Mouse (Mus musculus): ENCODE results near the gene Myo1g.
"Not testable (repeated sequence)": the region's sequence is repeated elsewhere in the genome, so short reads cannot be mapped to it uniquely, and the experiment has no call there.

The Myo1g gene

DNA sequence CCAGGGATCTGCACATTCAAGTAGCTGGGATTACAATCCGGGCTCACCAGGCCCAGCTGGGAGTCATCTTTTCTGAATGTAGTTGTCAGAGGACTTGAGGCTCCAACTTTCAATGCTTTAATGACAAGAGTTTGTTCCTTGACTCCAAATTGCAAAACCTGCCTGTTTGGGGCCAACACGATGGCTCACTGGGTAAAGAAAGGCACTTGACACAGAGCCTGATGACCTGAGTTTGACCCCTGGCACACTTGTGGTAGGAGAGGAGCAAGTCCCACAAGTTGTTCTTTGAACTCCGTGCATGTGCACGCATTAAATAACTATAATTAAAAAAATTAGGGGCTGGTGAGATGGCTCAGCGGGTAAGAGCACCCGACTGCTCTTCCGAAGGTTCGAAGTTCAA is 9.2 kb upstream of the Myo1g start:
- no peak for DNase-seq (ENCODE audit: low read depth, low spot score)

DNA sequence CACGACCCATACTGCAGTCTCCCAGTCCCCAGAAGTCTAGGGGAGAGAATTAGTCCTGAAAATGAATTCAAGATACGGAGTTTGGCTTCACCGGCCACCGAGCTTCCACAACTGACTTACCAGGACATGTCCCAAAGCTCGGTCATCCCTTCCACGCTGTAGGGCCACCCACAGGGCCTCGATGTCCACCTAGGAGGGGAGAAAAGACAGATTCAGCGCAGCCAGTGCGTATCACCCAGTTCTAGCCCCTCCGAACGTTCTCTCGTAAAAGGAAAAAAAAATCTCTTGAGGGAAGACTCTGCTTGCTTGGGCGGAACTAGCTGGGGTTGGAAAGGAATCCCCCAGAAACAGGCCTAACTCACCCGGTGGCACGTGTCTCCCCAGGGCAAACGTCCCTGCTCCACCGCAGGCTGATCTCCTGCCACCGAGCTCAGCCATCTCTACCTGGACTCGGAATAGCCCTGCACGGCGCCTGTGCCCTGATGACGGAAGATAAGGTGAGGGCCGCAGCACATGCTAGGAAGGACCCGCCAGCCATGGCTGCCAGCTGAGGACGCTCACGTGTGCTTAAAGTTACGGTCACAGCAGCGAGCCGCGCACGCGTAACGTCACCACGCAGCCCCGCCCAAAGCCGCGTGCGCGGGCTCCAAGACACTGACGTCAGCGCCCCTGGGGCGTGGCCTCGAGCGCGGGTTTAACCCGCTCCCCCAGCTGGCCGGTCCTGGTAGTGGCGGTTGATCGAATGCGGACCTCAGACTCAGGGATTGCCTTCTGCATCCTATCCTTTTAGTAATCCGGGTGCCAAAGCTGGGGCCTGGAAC is 7.6 kb upstream of the Myo1g start:
- DNase-seq (ENCODE audit: low read depth, low spot score), result peak; percentile 99

DNA sequence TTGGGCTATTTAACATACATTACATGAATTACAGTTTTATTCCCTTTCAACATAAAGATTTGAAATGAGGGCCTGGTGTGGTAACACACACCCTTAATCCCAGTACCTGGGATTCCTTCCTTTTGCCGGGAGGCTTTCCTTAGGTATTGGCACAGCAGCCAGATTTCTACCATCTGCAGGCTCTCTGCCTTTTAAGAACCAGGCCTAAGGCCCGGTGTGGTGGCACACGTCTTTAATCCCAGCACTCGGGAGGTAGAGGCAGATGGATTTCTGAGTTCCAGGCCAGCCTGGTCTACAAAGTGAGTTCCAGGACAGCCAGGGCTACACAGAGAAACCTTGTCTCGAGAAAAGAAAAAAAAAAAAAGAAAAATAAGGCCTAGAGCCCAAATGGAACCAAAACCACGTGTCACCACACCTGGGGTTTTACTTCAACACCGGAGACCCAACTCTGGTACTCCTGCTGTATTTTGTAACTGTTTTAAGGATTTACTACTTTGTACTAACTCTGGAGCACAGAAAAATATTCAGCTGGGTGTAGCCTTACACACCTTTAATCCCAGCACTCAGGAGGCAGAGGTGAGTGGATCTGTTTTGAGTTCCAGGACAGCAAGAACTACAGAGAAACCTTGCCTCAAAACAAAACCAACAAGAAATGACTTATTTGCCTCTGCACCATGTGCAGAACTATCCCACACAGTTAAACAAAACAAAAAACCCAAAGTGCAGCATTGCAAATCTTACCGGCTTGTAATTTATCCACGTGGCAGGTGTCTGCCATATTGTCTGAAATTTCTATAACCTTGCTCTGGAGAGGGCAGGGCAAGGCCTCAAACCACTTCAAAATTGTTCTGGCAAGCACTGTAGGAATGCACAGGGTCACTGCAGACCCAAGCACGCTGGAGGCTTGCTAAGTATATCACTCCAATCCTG is 6.8 kb upstream of the Myo1g start:
- DNase-seq (ENCODE audit: low read depth, low spot score), result no peak

DNA sequence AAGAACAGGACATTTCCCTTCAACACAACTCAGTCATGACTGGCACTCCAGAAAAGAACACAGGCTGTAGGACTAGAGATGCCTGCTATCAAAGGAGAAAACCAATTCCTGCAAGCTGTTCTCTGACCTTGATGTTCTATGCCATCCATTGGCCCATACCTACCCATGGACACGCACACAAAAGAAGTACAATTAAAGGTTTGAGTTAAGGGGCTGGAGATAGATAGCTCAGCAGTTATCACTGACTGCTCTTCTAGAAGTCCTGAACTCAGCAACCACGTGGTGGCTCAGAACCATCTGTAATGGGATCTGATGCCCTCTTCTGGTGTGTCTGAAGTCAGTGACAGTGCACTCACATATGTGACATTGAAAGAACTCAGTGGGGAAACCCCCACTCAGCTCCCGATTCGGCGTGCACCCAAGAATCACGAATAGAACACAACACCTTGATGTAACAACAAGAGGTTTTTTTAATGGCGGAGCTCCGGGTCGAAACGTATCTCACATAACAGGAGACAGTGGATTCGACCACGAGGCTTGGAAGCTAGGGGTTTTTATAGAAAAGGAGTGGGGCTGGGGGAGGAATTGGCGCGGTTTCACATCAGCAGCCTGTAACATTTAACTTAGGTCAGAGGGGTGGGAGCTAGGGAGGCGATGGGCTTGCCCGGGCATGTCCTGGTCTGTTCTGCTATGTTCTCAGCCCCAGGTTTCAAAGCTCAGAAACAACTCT is 5.9 kb upstream of the Myo1g start:
- DNase-seq (ENCODE audit: low read depth, low spot score), result not testable (repeated sequence)

DNA sequence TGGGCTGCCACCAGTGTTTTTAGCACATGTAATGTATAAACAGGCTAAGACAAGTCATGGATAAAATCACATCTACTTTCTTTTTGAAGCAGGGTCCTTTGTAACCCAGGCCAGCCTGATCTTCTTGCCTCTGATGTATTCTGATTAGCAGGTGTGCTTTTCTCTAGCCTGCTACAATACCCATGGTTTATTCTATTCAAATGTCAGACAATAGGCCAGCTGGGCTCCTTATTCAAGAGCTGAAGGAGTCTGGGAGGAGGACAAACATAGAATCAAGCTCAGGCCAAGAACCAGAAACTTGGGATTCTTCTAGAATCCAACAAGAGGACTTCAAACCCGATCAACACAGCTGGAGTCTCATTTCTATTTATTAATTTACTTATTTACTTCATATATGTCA is 4.5 kb upstream of the Myo1g start:
- no peak for DNase-seq (ENCODE audit: low read depth, low spot score)

DNA sequence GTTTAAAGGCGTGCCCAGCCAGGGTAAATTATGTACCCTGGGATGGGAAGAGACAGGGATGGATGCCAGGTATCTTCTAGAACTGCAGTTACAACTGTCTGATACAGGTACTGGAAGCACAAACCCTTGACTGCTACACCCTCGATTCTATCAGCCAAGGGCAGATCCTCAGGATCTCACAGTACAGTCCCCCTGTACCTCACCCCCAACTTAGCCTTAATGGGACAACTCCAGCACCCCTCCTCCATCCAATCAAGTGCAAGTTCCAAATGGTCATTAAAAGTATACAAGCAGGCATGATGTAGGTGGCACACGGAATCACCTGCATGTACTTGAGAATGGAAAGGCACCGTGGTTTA is 4.1 kb upstream of the Myo1g start:
- no peak for DNase-seq (ENCODE audit: low read depth, low spot score)

DNA sequence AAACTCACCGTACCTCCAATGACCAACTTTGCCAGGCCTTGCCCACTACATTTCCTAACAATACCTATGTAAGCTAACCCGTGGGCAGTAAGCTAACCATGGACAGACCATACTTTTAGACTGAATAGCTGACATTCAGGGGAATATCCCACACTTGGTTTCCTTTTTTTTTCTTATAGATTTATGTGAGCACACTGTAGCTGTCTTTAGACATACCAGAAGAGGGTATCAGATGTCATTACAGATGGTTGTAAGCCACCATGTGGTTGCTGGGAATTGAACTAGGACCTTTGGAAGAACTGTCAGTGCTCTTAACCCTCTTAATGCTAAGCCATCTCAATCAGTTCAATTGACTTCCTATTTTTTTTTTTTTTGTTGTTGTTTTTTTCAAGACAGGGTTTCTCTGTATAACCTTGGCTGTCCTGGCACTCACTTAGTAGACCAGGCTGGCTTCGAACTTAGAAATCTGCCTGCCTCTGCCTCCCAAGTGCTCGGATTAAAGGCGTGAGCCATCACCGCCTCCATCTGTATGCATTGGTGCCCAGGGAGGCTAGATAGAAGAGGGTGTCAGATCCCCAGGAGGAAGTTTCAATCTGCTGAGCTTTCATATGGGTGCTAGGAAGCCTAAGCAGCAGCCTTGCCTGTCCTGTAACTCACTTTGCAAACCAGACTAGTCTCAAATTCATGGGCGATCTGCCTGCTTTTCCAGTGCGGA is 3.6 kb upstream of the Myo1g start:
- DNase-seq (ENCODE audit: low read depth, low spot score), result no peak

DNA sequence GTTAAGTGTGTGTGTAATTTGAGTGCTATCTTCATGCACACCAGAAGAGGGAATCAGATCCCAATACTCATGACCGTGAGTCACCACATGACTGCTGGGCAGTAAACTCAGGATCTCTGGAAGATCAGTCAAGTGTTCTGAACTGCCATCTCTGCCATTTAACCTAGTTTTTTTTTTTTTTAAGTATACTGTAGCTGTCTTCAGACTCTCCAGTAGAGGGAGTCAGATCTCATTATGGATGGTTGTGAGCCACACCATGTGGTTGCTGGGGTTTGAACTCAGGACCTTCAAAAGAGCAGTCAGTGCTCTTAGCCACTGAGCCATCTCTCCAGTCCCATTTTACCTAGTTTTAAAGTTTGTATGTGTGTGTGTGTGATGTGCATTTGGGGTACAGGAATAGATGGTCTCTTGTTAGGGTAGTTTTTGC is 2.9 kb upstream of the Myo1g start:
- DNase-seq (ENCODE audit: low read depth, low spot score), result no peak

DNA sequence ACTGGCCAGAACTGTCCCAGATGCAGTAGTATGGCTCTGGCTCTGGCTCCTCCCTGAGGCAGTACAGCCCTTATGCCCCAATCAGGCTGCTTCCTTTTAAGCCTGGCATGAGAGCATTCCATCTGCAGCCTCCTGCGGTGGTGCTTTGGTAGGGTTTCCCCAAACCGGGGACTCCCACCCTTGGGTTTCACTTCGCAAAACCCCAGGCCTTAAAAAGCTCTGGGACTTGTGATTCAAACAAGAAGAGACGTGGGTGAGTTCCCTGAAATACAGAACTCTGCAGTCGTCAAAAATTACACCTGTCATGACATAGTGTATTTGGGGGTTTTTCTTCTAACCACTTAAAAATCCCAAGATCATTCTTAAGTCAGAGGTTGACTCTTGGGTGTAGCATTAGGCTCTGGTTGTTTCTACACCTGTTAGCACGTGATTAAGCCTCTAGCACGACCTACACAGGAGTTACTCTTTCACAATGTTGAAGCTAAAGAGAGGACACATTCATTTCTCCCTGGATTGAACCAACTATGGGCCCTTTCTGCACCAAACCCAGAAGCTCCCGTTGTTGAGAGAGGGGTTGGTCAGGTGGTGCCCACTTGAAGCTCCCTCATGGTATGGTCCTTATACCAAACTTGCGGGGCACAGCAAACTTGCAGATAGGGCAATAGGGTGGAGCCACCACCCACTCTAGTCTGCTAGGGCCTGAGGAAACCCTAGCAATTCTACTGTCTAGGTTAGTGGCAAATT is 2.2 kb upstream of the Myo1g start:
- no peak for DNase-seq (ENCODE audit: low read depth, low spot score)

DNA sequence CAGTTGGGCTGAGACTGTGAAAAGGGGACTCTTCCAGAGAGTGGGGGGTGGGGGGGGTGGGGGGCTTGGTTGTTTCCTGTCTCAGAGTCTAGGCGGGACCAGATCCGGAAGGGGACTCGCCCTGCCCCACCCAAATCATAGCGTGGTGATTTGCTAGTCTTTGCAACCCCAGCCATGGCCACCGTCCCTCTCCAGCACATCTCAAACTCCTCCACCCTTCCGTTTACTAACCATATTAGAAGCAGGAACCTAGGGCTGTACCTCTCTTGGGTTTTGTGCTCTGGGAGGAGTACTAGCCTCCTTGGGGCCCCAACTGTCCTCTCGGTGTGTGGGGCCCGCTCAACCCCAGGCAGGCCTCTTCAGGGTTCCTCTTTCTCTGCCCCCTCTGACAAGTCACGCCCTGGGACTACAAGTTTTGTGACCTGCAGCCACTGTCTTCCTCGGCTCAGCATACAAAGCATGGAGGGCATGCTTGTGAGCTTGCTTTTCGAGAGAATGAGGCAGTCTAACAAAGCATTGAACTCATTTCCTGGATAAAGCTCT is 1.2 kb downstream of the Myo1g start:
- no peak for DNase-seq (ENCODE audit: low read depth, low spot score)

DNA sequence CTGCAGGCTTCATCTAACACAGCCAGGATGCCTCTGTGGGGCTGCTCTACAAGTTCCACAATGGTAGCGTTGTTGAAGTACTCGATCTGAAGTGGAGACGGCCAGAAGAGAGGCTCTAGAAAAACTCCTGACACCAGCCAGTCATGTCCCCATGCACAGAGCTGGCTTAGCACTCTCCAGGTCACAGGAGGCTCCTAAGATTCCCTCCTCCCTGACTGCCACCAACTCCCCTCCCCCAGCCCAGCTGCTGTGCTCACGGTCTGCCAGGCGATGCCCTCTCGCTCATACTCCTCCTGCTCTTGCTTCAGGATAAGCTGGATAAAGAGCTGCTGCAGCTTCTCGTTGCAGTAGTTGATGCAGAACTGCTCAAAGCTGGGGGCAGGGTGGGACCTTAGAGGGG is 5.9 kb downstream of the Myo1g start:
- no peak for DNase-seq (ENCODE audit: low read depth, low spot score)

DNA sequence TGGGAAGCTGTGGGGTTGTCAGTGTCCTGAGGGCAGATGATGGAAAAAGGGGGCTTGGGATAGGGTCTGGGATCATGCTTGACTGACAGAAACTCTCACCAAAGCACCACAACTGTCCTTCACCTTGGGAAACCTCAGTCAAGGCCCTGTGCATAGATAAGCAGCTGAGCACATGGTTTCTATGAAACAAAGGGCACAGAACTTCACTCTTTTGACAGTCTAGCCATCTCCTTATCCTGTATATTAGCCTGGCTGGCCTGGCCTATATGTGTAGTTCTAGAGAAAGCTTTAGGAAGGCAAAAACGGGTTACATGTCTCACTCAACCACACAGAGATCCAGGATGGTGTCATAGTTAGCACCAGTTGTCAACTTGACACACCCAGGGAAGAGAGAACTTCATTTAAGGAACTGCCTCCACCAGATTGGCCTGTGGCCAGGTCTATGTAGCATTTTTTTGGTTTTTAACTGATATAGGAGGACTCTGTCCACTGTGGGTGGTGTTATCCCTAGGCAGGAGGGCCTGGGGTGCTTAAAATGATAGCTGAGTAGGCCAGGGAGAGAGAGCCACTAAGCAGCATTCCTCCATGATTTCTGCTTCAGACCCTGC is 12.4 kb downstream of the Myo1g start:
- DNase-seq (ENCODE audit: low read depth, low spot score), result no peak

DNA sequence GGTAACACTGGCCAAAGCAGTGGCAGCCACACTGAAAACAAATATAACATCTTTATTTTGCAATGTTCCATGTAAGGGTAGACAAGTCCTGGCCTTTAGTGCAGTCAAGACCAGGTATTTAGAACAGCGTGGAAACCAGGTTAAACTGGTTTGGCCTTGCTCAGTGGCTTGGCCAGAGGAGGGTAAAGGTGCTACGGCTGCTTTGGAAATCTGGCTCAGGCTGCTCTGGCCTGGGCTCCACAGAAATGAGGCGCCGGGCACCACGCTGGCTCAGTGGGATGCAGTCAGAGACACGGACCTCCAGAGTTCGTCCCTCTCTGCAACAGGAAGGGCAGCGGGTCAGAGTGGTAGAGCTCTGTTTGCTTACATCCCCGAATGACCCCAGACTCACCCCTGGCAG is 14.2 kb downstream of the Myo1g start:
- DNase-seq (ENCODE audit: low read depth, low spot score), result no peak

DNA sequence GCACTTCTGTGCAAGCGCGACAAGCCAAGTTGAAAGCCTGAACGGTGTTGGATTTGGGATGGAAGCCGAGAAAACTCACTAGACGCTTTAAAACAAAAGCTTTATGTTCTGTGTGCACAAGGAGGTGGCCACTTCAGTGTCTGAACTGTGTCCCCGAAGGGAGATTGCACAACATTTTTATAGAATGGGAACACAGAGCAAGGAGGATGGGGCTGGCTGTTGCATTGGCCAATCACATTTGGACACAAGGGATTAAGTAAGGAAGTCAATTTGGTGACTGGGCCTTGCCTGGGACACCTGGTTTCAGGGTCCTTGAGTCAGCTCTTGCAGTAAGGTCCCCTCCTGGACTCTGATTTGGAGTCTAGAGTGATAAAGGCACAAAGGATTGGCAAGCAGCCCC is 16.1 kb downstream of the Myo1g start:
- no peak for DNase-seq (ENCODE audit: low read depth, low spot score)

DNA sequence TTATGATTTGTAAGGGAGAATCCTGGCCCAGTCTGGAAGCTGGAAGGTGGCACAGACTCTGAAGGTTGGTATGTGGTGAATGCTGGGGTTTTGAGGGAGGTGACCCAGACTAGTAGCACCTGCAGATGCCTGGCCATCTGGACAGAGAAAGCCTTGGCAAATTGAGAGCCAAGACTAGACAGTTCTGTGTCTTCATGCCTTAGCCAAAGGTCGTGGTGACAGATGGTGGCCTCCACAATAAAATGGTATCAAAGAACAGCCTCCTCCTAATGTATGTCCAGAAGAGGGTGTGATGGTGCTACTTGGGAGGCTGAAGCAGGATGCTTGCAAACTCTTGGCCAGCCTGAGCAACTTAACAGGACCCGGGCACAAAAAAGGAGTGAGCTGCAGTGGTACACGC is 16.5 kb downstream of the Myo1g start:
- DNase-seq (ENCODE audit: low read depth, low spot score), result no peak

DNA sequence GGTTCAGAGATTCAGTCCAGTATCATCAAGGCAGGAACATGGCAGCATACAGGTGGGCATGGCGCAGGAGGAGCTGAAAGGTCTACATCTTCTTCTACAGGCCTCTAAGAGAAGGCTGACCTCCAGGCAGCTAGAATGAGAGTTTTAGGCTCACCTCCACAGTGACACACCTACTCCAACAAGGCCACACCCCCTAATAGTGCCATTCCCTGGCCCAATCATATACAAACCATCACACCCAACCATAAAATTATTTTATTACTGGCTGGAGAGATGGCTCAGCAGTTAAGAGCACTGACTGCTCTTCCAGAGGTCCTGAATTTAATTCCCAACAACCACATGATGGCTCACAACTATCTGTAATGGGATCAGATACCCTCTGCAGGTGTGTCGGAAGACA is 18.3 kb downstream of the Myo1g start:
- no peak for DNase-seq (ENCODE audit: low read depth, low spot score)

DNA sequence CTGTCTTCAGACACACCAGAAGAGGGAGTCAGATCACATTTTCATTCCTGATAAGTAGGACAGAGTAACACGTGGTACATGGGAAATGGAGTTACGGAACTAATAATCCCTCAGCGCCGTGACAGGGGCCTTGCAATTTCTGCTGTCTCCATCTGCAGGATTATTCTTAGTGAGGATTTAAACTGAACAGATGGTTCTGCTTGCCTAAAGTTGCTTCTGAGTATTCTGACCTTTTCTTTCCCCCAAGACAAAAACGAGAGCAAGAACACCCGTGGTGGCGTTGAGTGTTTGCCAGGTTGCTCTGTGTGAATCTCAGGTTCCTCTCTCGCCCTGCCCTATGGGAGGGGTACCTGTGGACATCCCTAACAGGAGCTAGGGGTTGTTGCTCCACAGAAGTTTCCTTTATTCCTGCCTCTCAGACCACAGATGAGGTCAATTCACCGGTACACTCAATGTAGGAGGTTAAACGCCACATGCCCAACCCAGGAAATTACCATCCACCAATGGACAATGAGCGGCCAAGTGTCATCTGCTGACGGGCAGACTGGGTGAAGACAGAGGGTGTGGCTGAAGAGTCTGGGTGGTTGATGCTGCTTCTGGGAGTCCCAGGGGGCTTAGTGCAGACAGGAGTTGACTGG is 23.3 kb downstream of the Myo1g start:
- DNase-seq (ENCODE audit: low read depth, low spot score), result no peak

DNA sequence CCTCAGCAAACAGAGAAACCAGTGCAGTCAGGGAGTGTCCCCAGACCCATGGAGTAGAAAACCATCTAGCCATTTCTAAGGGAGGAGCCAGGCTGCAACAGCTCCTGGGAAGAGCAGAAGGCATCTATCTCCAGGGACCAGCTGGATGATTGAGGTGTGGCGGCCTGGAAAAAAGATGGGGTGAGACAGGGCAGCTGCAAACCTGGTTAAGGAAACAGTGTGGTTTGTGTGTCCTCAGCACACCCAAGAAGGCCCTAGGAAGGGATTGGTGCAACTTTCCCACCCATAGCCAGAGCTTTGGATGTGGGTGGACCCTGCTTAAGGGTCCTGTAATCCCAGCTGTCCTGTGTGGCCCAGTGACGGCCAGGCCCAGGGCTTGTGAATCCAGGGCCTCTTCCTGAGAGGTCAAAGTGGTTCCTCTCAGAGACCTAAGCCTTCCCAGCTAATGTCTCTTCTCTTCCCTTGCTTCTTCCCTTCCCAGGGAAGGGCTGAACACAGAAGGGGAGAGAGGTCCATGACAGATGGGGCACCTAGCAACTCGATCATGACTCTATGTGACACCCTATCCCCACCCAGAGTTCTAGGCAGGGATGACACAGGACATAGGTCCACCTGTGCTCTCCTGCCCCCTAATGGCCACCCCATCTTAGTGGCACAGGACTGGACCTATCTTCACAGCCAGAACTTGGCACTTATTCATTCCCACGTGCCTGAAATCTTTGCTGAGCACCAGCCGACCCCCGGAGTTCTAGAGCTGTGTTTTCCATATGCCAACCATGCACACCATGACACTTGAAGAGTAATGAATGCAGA is 30.9 kb downstream of the Myo1g start:
- no peak for DNase-seq (ENCODE audit: low read depth, low spot score)

DNA sequence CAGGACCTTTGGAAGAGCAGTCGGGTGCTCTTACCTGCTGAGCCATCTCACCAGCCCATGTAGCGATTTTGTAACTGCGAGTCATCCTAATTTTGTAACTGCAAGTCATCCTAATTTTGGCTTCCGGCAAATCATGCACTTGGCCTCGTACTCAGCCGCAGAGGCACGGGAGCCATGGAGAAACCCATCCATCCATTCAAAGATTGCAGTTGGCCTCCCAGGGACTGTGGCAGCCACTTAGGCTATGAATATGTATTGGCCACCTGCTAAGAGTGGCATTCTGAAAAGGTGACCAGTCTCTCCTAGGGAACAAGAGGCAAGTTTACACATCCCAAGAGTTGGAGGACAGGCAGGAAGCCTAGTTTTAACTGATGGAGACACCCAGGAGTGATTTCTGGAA is 31.5 kb downstream of the Myo1g start:
- DNase-seq (ENCODE audit: low read depth, low spot score), result no peak

Data from embryo, embryonic 11.5 days (tissue).